Mouse (Mus musculus): ENCODE measurements around the gene Atg7.

DNA sequence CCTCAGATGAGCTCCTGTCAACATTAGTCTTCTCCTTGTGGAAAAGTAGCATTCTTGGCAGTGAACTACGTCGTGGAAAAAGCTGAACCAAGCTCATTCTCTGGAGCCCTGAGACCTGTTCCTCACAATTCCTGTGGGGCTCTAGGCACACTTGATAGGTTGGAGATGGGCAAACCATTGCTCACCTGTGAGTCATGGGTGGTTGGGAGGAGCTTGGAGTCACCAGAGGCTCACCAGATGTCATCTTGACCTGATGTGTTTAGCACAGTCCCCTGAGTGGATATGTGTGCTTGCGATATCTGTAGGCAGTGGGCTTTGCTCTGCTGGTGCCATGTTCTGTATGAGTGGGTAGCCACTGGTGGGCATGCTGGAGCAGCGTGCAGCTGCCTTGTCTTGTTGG, 163.0 kb downstream of the Atg7 start:
- TF ChIP-seq POLR2A (IDR thresholded peaks at IDR 0.05; ENCODE audit: extremely low read depth, insufficient read depth, low read length): no peak
- no peak for TF ChIP-seq CTCF (IDR thresholded peaks at IDR 0.05; ENCODE audit: extremely low read depth, insufficient read depth, low read length)

All from cortical plate, adult 2 months (tissue).